Mouse (Mus musculus) thymus, postnatal 0 days (tissue): ENCODE data around the gene Rxfp4. TPM values are rescaled to one million over a fixed set of nuclear protein-coding genes. Genes with fewer than 3 reads are reported as not detected.
A peak's percentile ranks its signal among the peaks of the same experiment; 100 is the strongest.

ENCODE experiments used
- DNase-seq: peaks from one replicate; pipeline ENCODE4 v3.0.0-alpha.2; 2015; ENCODE audit warnings: low spot score
- polyA plus RNA-seq: library from polyadenylated mRNA; unstranded; fragments of >200 nt; fragmentation: Nextera tagmentation; extraction: Ambion mirVana; gene quantifications from 2 replicates; pipeline ENCODE4 v1.2.1, GENCODE M21; 2015

Rxfp4 gene
- polyA plus RNA-seq = not detected in 2 replicates

GRCm38 (mm10) chr3:88652846-88653515 is at the start of gene Rxfp4:
Gene Rxfp4, minus strand, starts transcription at chr3:88653142.
- no peak for DNase-seq

GRCm38 (mm10) chr3:88701222-88701621 is 48.3 kb upstream of the Rxfp4 start:
- no peak for DNase-seq

GRCm38 (mm10) chr3:88700247-88700646 is 47.3 kb upstream of the Rxfp4 start:
- no peak for DNase-seq

- DNase-seq = no peak
Measured at GRCm38 (mm10) chr3:88698834-88699233, 45.9 kb upstream of the Rxfp4 start.

GRCm38 (mm10) chr3:88698051-88698450 is 45.1 kb upstream of the Rxfp4 start:
- no peak for DNase-seq

- no peak for DNase-seq
Measured at GRCm38 (mm10) chr3:88695545-88695944, 42.6 kb upstream of the Rxfp4 start.

- DNase-seq = no peak
Measured at GRCm38 (mm10) chr3:88689079-88689478, 36.1 kb upstream of the Rxfp4 start.

GRCm38 (mm10) chr3:88686734-88687611 is 34.0 kb upstream of the Rxfp4 start:
- no peak for DNase-seq

- peak; percentile 44 for DNase-seq
Measured at GRCm38 (mm10) chr3:88685958-88686451, 33.1 kb upstream of the Rxfp4 start.

GRCm38 (mm10) chr3:88684980-88685941 is 32.3 kb upstream of the Rxfp4 start, which contains the start of gene Khdc4:
Gene Khdc4, plus strand, starts transcription at chr3:88685803.
- DNase-seq = peak; percentile 98

GRCm38 (mm10) chr3:88684236-88684979 is 31.5 kb upstream of the Rxfp4 start:
- DNase-seq = no peak

GRCm38 (mm10) chr3:88683814-88684213 is 30.9 kb upstream of the Rxfp4 start:
- no peak for DNase-seq

GRCm38 (mm10) chr3:88677399-88677798 is 24.5 kb upstream of the Rxfp4 start:
- DNase-seq = peak; percentile 77

GRCm38 (mm10) chr3:88664095-88664494 is 11.2 kb upstream of the Rxfp4 start:
- DNase-seq = peak; percentile 26

- DNase-seq = no peak
Measured at GRCm38 (mm10) chr3:88659798-88660197, 6.9 kb upstream of the Rxfp4 start.

GRCm38 (mm10) chr3:88658441-88659127 is 5.6 kb upstream of the Rxfp4 start:
- DNase-seq = no peak

- no peak for DNase-seq
Measured at GRCm38 (mm10) chr3:88655619-88656018, 2.7 kb upstream of the Rxfp4 start.

GRCm38 (mm10) chr3:88654621-88655020 is 1.7 kb upstream of the Rxfp4 start:
- no peak for DNase-seq

- DNase-seq = no peak
Measured at GRCm38 (mm10) chr3:88653516-88654370, 801 bp upstream of the Rxfp4 start.
